Mouse (Mus musculus) left cerebral cortex, adult 8-10 months (tissue): ENCODE data around the gene Cdc26. TPM values are rescaled to one million over a fixed set of nuclear protein-coding genes. Genes with fewer than 3 reads are reported as not detected.

Experiments
- DNase-seq, 2 experiments: peaks; one replicate each; pipeline ENCODE4 v3.0.0; 2022; ENCODE audit warnings: low spot score in 2 of 2
- total RNA-seq, 4 experiments: library from RNA; stranded (reverse); gene quantifications; 2 replicates each; pipeline ENCODE4 v1.2.4; 2022

The Cdc26 gene
- total RNA-seq, 4 experiments from 2014 or later, result 47.8 to 58.0 (median 54.3) TPM

GRCm38 (mm10) chr4:62362437-62362836 lies 46.0 kb downstream of the Cdc26 start:
- DNase-seq, result no peak

- no peak for DNase-seq
Measured at GRCm38 (mm10) chr4:62361997-62362396, 46.4 kb downstream of the Cdc26 start.

GRCm38 (mm10) chr4:62361571-62361970 lies 46.9 kb downstream of the Cdc26 start:
- DNase-seq, result no peak

DNA sequence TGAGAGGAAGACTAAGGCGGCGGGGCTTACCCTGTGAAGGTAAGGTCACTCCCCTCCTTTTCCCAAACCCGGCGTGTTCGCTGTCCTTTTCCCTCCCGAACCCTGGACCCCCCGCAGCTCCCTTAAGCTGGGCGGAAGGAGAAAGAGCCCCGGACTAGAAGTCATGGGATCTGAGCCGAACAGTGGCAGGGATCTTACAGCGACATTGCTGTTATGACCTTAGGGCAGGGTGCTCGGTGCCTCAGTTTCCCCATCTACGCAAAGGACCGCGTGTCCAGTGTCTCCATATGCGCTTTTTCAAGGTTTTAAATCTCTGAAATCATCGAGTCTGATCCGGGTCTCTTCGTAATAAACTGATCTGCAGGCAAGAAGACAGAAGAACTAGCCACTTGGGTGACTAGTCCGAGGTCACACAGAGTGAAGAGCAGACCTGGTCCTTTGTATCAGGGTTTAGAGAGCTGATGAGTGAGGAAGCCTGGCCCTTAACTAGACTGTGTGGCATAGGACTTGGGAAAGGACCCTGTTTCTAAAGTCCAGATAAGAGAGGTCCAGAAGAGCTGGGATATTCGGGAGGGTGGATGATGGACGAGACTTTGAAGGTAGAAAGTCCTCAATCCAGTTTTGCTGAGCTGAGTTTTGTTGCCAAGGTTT lies 47.5 kb downstream of the Cdc26 start:
- no peak for DNase-seq

DNA sequence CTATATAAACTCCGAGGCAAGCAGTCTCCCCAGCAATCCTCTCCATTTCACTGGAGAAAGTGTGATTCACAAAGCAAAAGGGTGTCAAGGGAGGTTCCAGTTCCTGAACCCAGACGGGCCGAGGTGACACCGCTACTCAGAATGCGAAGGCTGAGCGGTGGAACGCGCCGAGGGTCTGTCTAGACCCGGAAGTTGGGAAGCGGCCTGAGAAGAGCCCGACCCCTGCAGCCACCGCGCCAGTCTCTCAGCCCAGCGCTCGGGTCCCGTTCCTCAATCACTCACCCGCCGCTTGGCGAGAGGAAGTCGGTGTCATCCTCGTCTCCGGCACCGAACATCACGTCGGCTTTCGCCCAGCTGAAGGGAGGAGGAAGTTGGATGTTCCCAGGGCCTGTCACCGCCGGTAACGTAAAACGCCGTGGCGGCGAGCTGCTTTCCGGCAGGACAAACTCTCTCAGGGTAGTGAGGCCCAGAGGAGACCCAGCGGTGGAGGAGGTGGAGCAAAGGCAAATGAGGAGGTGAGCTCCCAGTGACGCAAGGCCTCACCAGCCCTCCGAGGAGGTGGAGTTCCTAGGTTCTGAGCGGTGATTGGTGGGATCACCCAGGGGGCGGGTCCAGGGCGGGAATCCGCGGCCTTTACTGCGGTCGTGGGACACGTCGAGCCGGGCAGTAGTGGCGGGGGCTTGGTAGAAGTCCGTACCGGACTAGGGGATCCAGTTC lies 48.2 kb downstream of the Cdc26 start, which contains the start of the genes Fkbp15 and Slc31a1:
Gene Fkbp15, minus strand, starts transcription at position 461 of the 717 bp plus-strand sequence.
Gene Slc31a1, plus strand, starts transcription at position 640 of the 717 bp plus-strand sequence.
- DNase-seq, result peak; percentile 96 to 98

GRCm38 (mm10) chr4:62359256-62359775 lies 49.1 kb downstream of the Cdc26 start:
- no peak for DNase-seq

GRCm38 (mm10) chr4:62357631-62358148 lies 50.8 kb downstream of the Cdc26 start:
- DNase-seq, result no peak

- DNase-seq, result no peak
Measured at GRCm38 (mm10) chr4:62349371-62349770, 59.1 kb downstream of the Cdc26 start.

DNA sequence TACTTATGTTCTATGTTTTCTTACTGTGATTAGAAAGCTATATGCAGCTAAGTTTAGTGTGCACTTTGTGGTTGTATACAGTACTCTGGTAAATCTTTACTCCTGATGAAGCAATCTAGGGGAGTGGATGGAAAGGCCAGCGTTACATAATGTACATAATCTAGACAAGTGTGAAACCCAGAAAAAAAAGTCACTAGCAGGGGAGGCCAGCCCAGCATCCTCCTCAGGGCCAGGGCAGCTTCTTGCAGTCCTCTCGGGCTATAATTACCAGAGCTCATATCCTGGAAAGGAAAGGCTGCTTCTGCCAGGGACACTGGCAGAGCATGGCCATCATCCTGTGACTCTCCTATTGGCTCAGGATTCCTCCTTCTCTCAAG lies 60.1 kb downstream of the Cdc26 start:
- no peak for DNase-seq

GRCm38 (mm10) chr4:62347605-62348328 lies 60.7 kb downstream of the Cdc26 start:
- no peak for DNase-seq

- no peak for DNase-seq
Measured at GRCm38 (mm10) chr4:62345827-62346226, 62.6 kb downstream of the Cdc26 start.

GRCm38 (mm10) chr4:62344000-62344399 lies 64.4 kb downstream of the Cdc26 start:
- no peak for DNase-seq

DNA sequence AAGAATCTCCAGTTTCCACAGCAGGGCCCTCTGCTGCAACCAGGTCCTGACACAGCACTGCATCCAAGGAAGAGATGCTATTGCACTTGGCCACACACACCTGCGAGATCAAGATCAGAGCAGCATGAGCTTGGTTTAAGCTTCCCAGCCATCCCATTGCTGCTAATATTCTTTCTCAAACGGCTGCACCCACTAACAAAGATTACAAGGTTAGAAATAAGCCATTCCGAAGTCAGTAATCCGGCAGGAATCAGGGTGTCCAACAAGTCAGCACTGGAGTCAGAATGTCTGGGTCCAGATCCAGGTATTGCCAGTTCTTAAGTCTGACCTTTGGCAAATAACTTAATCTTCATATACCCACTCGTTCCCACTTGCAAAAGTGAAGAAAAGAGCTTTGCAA lies 69.9 kb downstream of the Cdc26 start:
- DNase-seq, result no peak

Other genes with a start within 250 kb of the Cdc26 start
- gene Zfp37, start 177.6 kb downstream of the Cdc26 start, total RNA-seq, result 10 to 100 TPM; 20.7 to 27.1 (median 25.0) TPM
- 10 to 100 TPM in 1 of 4 experiments, 1 to 10 TPM in 3; 7.9 to 11.2 (median 9.4) TPM for gene Slc31a2, start 146.1 kb downstream of the Cdc26 start, total RNA-seq
- gene Fkbp15, start 48.1 kb downstream of the Cdc26 start, total RNA-seq, result 10 to 100 TPM; 34.7 to 40.4 (median 38.3) TPM
- 10 to 100 TPM; 12.1 to 13.9 (median 13.0) TPM for gene Slc31a1, start 47.9 kb downstream of the Cdc26 start, total RNA-seq
- gene Prpf4, start 155 bp upstream of the Cdc26 start, total RNA-seq, result 10 to 100 TPM; 11.4 to 13.8 (median 12.6) TPM
- gene Rnf183, start 26.6 kb upstream of the Cdc26 start, total RNA-seq, result not detected
- gene Wdr31, start 62.3 kb upstream of the Cdc26 start, total RNA-seq, result 10 to 100 TPM in 2 of 4 experiments, 1 to 10 TPM in 2; 9.1 to 11.4 (median 10.6) TPM
- under 1 TPM in 3 of 4 experiments, not detected in 1; 0.32 to 0.61 (median 0.41) TPM for gene Bspry, start 71.4 kb upstream of the Cdc26 start, total RNA-seq
- 1 to 10 TPM; 7.8 to 9.6 (median 9.5) TPM for gene Hdhd3, start 94.8 kb upstream of the Cdc26 start, total RNA-seq
- 10 to 100 TPM; 35.5 to 39.6 (median 36.9) TPM for gene Alad, start 111.3 kb upstream of the Cdc26 start, total RNA-seq
- gene Pole3, start 116.4 kb upstream of the Cdc26 start, total RNA-seq, result 10 to 100 TPM; 27.6 to 29.5 (median 28.3) TPM
- gene 4933430I17Rik, start 116.7 kb upstream of the Cdc26 start, total RNA-seq, result under 1 TPM; 0.35 to 0.73 (median 0.44) TPM
- gene Rgs3, start 151.2 kb upstream of the Cdc26 start, total RNA-seq, result 10 to 100 TPM; 30.4 to 34.1 (median 32.8) TPM